Mouse (Mus musculus): ENCODE results near the gene Lss. TPM values are rescaled to one million over a fixed set of nuclear protein-coding genes. Genes with fewer than 3 reads are reported as not detected.

Gene Lss
- total RNA-seq (2021) = 10 to 100 TPM; 70.9 to 71.3 TPM

- peak; percentile 95 to 97 for DNase-seq (ENCODE audit: extremely low spot score in 1 of 2, low spot score in 2 of 2)
- intact Hi-C loops (cut with DNase I) = no loop called here
These were observed at the start of gene Lss for GRCm38 (mm10) chr10:76531375-76531774. Lss (plus strand) TSS chr10:76531588.

- intact Hi-C loops (cut with DNase I) = no loop called here
These were observed 45.1 kb upstream of the Lss start for GRCm38 (mm10) chr10:76486302-76486701.

GRCm38 (mm10) chr10:76488265-76488664, 43.1 kb upstream of the Lss start:
- no peak for DNase-seq (ENCODE audit: extremely low spot score in 1 of 2, low spot score in 2 of 2)
- intact Hi-C loops (cut with DNase I) = no loop called here

More at GRCm38 (mm10) chr10:76486302-76486701, 45.1 kb upstream of the Lss start:
- DNase-seq (ENCODE audit: extremely low spot score in 1 of 2, low spot score in 2 of 2) = no peak

- intact Hi-C loops (cut with DNase I) = no loop called here
- DNase-seq (ENCODE audit: extremely low spot score in 1 of 2, low spot score in 2 of 2) = no peak
These were observed 42.2 kb upstream of the Lss start for GRCm38 (mm10) chr10:76489205-76489604.

GRCm38 (mm10) chr10:76493527-76493926, 37.9 kb upstream of the Lss start:
- intact Hi-C loops (cut with DNase I) = loop anchor here (10.0 kb wide), 1 partner anchor 199 kb away; no protein-coding TSS in a partner anchor
- DNase-seq (ENCODE audit: extremely low spot score in 1 of 2, low spot score in 2 of 2) = no peak

GRCm38 (mm10) chr10:76495501-76495900, 35.9 kb upstream of the Lss start:
- intact Hi-C loops (cut with DNase I) = loop anchor here (10.0 kb wide), 1 partner anchor 201 kb away; no protein-coding TSS in a partner anchor
- no peak for DNase-seq (ENCODE audit: extremely low spot score in 1 of 2, low spot score in 2 of 2)

- intact Hi-C loops (cut with DNase I) = loop anchor here (10.0 kb wide), 1 partner anchor 202 kb away; no protein-coding TSS in a partner anchor
These were observed 35.0 kb upstream of the Lss start for GRCm38 (mm10) chr10:76496366-76496765.

GRCm38 (mm10) chr10:76497522-76497921, 33.9 kb upstream of the Lss start:
- no peak for DNase-seq (ENCODE audit: extremely low spot score in 1 of 2, low spot score in 2 of 2)
- intact Hi-C loops (cut with DNase I) = loop anchor here (10.0 kb wide), 1 partner anchor 203 kb away; no protein-coding TSS in a partner anchor

More at GRCm38 (mm10) chr10:76496366-76496765, 35.0 kb upstream of the Lss start:
- no peak for DNase-seq (ENCODE audit: extremely low spot score in 1 of 2, low spot score in 2 of 2)

- no peak for DNase-seq (ENCODE audit: extremely low spot score in 1 of 2, low spot score in 2 of 2)
- intact Hi-C loops (cut with DNase I) = no loop called here
These were observed 27.0 kb upstream of the Lss start for GRCm38 (mm10) chr10:76504271-76504943.

GRCm38 (mm10) chr10:76505865-76506264, 25.5 kb upstream of the Lss start:
- DNase-seq (ENCODE audit: extremely low spot score in 1 of 2, low spot score in 2 of 2) = no peak
- intact Hi-C loops (cut with DNase I) = no loop called here

- DNase-seq (ENCODE audit: extremely low spot score in 1 of 2, low spot score in 2 of 2) = peak; percentile 17 to 84
- intact Hi-C loops (cut with DNase I) = no loop called here
These were observed 18.3 kb upstream of the Lss start for GRCm38 (mm10) chr10:76512965-76513583.

GRCm38 (mm10) chr10:76530922-76531321, 466 bp upstream of the Lss start:
- DNase-seq (ENCODE audit: extremely low spot score in 1 of 2, low spot score in 2 of 2) = peak in 1 of 2 experiments; percentile 20
- intact Hi-C loops (cut with DNase I) = no loop called here

GRCm38 (mm10) chr10:76531828-76532227, 440 bp downstream of the Lss start:
- intact Hi-C loops (cut with DNase I) = no loop called here
- no peak for DNase-seq (ENCODE audit: extremely low spot score in 1 of 2, low spot score in 2 of 2)

GRCm38 (mm10) chr10:76535526-76535925, 4.1 kb downstream of the Lss start:
- peak in 1 of 2 experiments; percentile 10 for DNase-seq (ENCODE audit: extremely low spot score in 1 of 2, low spot score in 2 of 2)
- intact Hi-C loops (cut with DNase I) = no loop called here

- intact Hi-C loops (cut with DNase I) = no loop called here
- no peak for DNase-seq (ENCODE audit: extremely low spot score in 1 of 2, low spot score in 2 of 2)
These were observed 6.2 kb downstream of the Lss start for GRCm38 (mm10) chr10:76537619-76538018.

- intact Hi-C loops (cut with DNase I) = no loop called here
- no peak for DNase-seq (ENCODE audit: extremely low spot score in 1 of 2, low spot score in 2 of 2)
These were observed 10.1 kb downstream of the Lss start for GRCm38 (mm10) chr10:76541336-76542085.

- DNase-seq (ENCODE audit: extremely low spot score in 1 of 2, low spot score in 2 of 2) = no peak
- intact Hi-C loops (cut with DNase I) = no loop called here
These were observed 11.4 kb downstream of the Lss start for GRCm38 (mm10) chr10:76542636-76543375.

GRCm38 (mm10) chr10:76546566-76546965, 15.2 kb downstream of the Lss start:
- intact Hi-C loops (cut with DNase I) = no loop called here
- DNase-seq (ENCODE audit: extremely low spot score in 1 of 2, low spot score in 2 of 2) = no peak

- peak in 1 of 2 experiments; percentile 2 for DNase-seq (ENCODE audit: extremely low spot score in 1 of 2, low spot score in 2 of 2)
- intact Hi-C loops (cut with DNase I) = no loop called here
These were observed 16.8 kb downstream of the Lss start for GRCm38 (mm10) chr10:76548218-76548617.
